19 mouse cellular contexts compared by ENCODE assay signal in genomic region chr16:91320191-91320590, GRCm38 (mm10). TPM values are rescaled to one million over a fixed set of nuclear protein-coding genes. Genes with fewer than 3 reads are reported as not detected.
DNase-seq lines count a peak whose midpoint lies in the region; ATAC-seq and TF ChIP-seq lines count a peak whose summit lies in the region.
"Had no signal": no experiment of that assay in that cellular context is flagged by ENCODE, and none has a peak within 500 bp of the region (broad histone marks: within the 10 kb centered on the region; RNA-seq: fewer than 3 reads in every experiment).

No protein-coding gene starts in this region.

- no peak for TF ChIP-seq POLR2A in lung, adult 2 months (IDR thresholded peaks at IDR 0.05; ENCODE audit: borderline replicate concordance, extremely low read depth, low read depth, low read length)

- peak overlapping the region; percentile 32 for H3K4me2 ChIP-seq in limb, embryonic 12.5 days
- H3K4me2 ChIP-seq in forebrain, embryonic 11.5 days (ENCODE audit: low read depth, low read length, severe bottlenecking) = peak overlapping the region; percentile 29; the same call in 1 of the 2 replicates
- H3K4me2 ChIP-seq in hindbrain, embryonic 15.5 days = peak overlapping the region; percentile 51
- H3K4me2 ChIP-seq in midbrain, postnatal 0 days (ENCODE audit: low read depth, low read length, poor library complexity, severe bottlenecking) = peak overlapping the region; percentile 28; the same call in 1 of the 2 replicates

- 60% methylated on average over 10 of the region's 10 CpGs for WGBS in limb, embryonic 12.5 days
- 62% methylated on average over 10 of the region's 10 CpGs for WGBS in limb, embryonic 10.5 days
- 70% methylated on average over 10 of the region's 10 CpGs for WGBS in forebrain, embryonic 11.5 days
- 66% methylated on average over 10 of the region's 10 CpGs for WGBS in hindbrain, embryonic 15.5 days
- 65% methylated on average over 10 of the region's 10 CpGs for WGBS in midbrain, postnatal 0 days
- 50% methylated on average over 10 of the region's 10 CpGs for WGBS in lung, adult 2 months

- no peaks in the 10 kb centered on the region for H3K36me3 ChIP-seq in limb, embryonic 12.5 days
- H3K36me3 ChIP-seq in limb, embryonic 10.5 days = no peaks in the 10 kb centered on the region
- no peaks in the 10 kb centered on the region for H3K36me3 ChIP-seq in forebrain, embryonic 11.5 days (ENCODE audit: control insufficient read depth, insufficient read depth, low read length)
- no peaks in the 10 kb centered on the region for H3K36me3 ChIP-seq in hindbrain, embryonic 15.5 days
- H3K36me3 ChIP-seq in midbrain, postnatal 0 days (ENCODE audit: insufficient read depth, low read length) = no peaks in the 10 kb centered on the region
- H3K36me3 ChIP-seq: limb, embryonic 15.5 days had no signal

- H3K27me3 ChIP-seq in limb, embryonic 12.5 days = peaks cover 43% of the 10 kb centered on the region
- H3K27me3 ChIP-seq in limb, embryonic 10.5 days (ENCODE audit: low read depth, poor library complexity, severe bottlenecking) = peaks cover 35% of the 10 kb centered on the region
- H3K27me3 ChIP-seq in forebrain, embryonic 11.5 days (ENCODE audit: control insufficient read depth, insufficient read depth, low read length) = peaks cover 7% of the 10 kb centered on the region
- peaks cover 41% of the 10 kb centered on the region for H3K27me3 ChIP-seq in hindbrain, embryonic 15.5 days
- peaks cover 9% of the 10 kb centered on the region for H3K27me3 ChIP-seq in midbrain, postnatal 0 days (ENCODE audit: insufficient read depth, low read length)

- no peak overlapping the region for H3K4me3 ChIP-seq in limb, embryonic 12.5 days (replicated peaks)
- no peak overlapping the region for H3K4me3 ChIP-seq in limb, embryonic 10.5 days
- H3K4me3 ChIP-seq in forebrain, embryonic 11.5 days (ENCODE audit: low read depth, low read length) = no peak overlapping the region
- no peak overlapping the region for H3K4me3 ChIP-seq in hindbrain, embryonic 15.5 days
- H3K4me3 ChIP-seq in midbrain, postnatal 0 days (ENCODE audit: low read depth, low read length) = no peak overlapping the region
- H3K4me3 ChIP-seq in lung, adult 2 months (replicated peaks; ENCODE audit: extremely low read depth, low read depth, low read length) = no peak overlapping the region
- H3K4me3 ChIP-seq: erythroblast, embryonic 14.5 days had no signal

- H3K9me3 ChIP-seq in limb, embryonic 12.5 days = no peaks in the 10 kb centered on the region
- no peaks in the 10 kb centered on the region for H3K9me3 ChIP-seq in limb, embryonic 10.5 days (replicated peaks)
- no peaks in the 10 kb centered on the region for H3K9me3 ChIP-seq in forebrain, embryonic 11.5 days (ENCODE audit: control insufficient read depth, low read length)
- H3K9me3 ChIP-seq in hindbrain, embryonic 15.5 days = no peaks in the 10 kb centered on the region
- no peaks in the 10 kb centered on the region for H3K9me3 ChIP-seq in midbrain, postnatal 0 days (ENCODE audit: low read length)
- H3K9me3 ChIP-seq: limb, embryonic 15.5 days had no signal

- no peak overlapping the region for H3K9ac ChIP-seq in limb, embryonic 12.5 days (replicated peaks)
- H3K9ac ChIP-seq in forebrain, embryonic 11.5 days (ENCODE audit: low read length) = no peak overlapping the region
- H3K9ac ChIP-seq in hindbrain, embryonic 15.5 days = no peak overlapping the region
- H3K9ac ChIP-seq in midbrain, postnatal 0 days (replicated peaks; ENCODE audit: low read length, poor library complexity, severe bottlenecking) = no peak overlapping the region
- H3K9ac ChIP-seq: limb, embryonic 15.5 days had no signal

- ATAC-seq in limb, embryonic 12.5 days (ENCODE audit: insufficient number of reproducible peaks, insufficient read depth, low FRiP score, low TSS enrichment, low read depth) = no peak
- ATAC-seq in forebrain, embryonic 11.5 days (replicated peaks; ENCODE audit: low FRiP score) = peak; percentile 51
- ATAC-seq in hindbrain, embryonic 15.5 days (ENCODE audit: low FRiP score, low read depth) = peak; percentile 54; the same call in 1 of the 2 replicates
- no peak for ATAC-seq in midbrain, postnatal 0 days (ENCODE audit: low FRiP score)
- ATAC-seq: intestine, postnatal 0 days; lung, postnatal 0 days had no signal

- peaks cover 12% of the 10 kb centered on the region for H3K4me1 ChIP-seq in limb, embryonic 12.5 days (replicated peaks)
- peaks cover 13% of the 10 kb centered on the region for H3K4me1 ChIP-seq in limb, embryonic 10.5 days
- peaks cover 13% of the 10 kb centered on the region for H3K4me1 ChIP-seq in forebrain, embryonic 11.5 days (replicated peaks; ENCODE audit: control insufficient read depth, insufficient read depth, low read length)
- H3K4me1 ChIP-seq in hindbrain, embryonic 15.5 days (replicated peaks) = peaks cover 16% of the 10 kb centered on the region
- no peaks in the 10 kb centered on the region for H3K4me1 ChIP-seq in midbrain, postnatal 0 days (ENCODE audit: insufficient read depth, low read length)
- H3K4me1 ChIP-seq in lung, adult 2 months (ENCODE audit: control insufficient read depth, insufficient read depth, low read length) = no peaks in the 10 kb centered on the region

- DNase-seq in limb, embryonic 10.5 days (ENCODE audit: low spot score) = no peak
- no peak for DNase-seq in forebrain, embryonic 11.5 days (ENCODE audit: low spot score)
- DNase-seq in midbrain, postnatal 0 days (ENCODE audit: low spot score) = no peak
- DNase-seq in right cerebral cortex, postnatal 36 days (ENCODE audit: low spot score in 2 of 2) = no peak
- DNase-seq in retina, postnatal 1 day = no peak
- no peak for DNase-seq in lung, adult 2 months
- DNase-seq: adrenal gland, adult 8-10 months; heart, adult 11 months; heart, postnatal 14 days; kidney, postnatal 14 days; thymus, postnatal 14 days had no signal

- TF ChIP-seq CTCF in midbrain, postnatal 0 days (IDR thresholded peaks at IDR 0.05) = no peak
- no peak for TF ChIP-seq CTCF in lung, adult 2 months (IDR thresholded peaks at IDR 0.05; ENCODE audit: insufficient read depth, low read length)

- no peak overlapping the region for H3K27ac ChIP-seq in limb, embryonic 12.5 days
- no peak overlapping the region for H3K27ac ChIP-seq in limb, embryonic 10.5 days
- no peak overlapping the region for H3K27ac ChIP-seq in forebrain, embryonic 11.5 days (ENCODE audit: low read depth, low read length)
- no peak overlapping the region for H3K27ac ChIP-seq in hindbrain, embryonic 15.5 days (replicated peaks)
- no peak overlapping the region for H3K27ac ChIP-seq in midbrain, postnatal 0 days (ENCODE audit: low read depth, low read length)
- H3K27ac ChIP-seq: limb, embryonic 15.5 days had no signal

RNA-seq across cellular contexts. Expression of gene Olig1, which starts 50.6 kb away (rescaled TPM):
- 0.09 TPM in 1 of 2 replicates, not detected in the other for polyA plus RNA-seq in limb, embryonic 12.5 days (2016; fragmentation: Nextera tagmentation; extraction: Ambion mirVana)
- polyA plus RNA-seq in limb, embryonic 10.5 days (2016; fragmentation: Nextera tagmentation; extraction: Ambion mirVana) = not detected in 2 replicates
- 9.0 and 12.3 TPM in 2 replicates for polyA plus RNA-seq in forebrain, embryonic 11.5 days (2014; fragmentation: Nextera tagmentation; extraction: Ambion mirVana)
- 121 and 136 TPM in 2 replicates for polyA plus RNA-seq in hindbrain, embryonic 15.5 days (2015; fragmentation: Nextera tagmentation; extraction: Ambion mirVana)
- total RNA-seq in midbrain, postnatal 0 days (2014; rRNA removed) = 153 and 196 TPM in 2 replicates
- 167 and 180 TPM in 2 replicates for polyA plus RNA-seq in midbrain, postnatal 0 days (2015; fragmentation: Nextera tagmentation; extraction: Ambion mirVana)
- 0.05 and 0.25 TPM in 2 replicates for polyA plus RNA-seq in lung, adult 2 months (2012; rRNA removed)
- total RNA-seq: heart, postnatal 14 days; monocyte, adult 5-6 weeks had no signal
- polyA plus RNA-seq: erythroblast, embryonic 14.5 days; intestine, postnatal 0 days; lung, postnatal 0 days; stomach, embryonic 14.5 days had no signal

RNA-seq across cellular contexts. Expression of gene Ifnar2, which starts 52.4 kb away (rescaled TPM):
- 41.0 and 43.6 TPM in 2 replicates for polyA plus RNA-seq in limb, embryonic 12.5 days (2016; fragmentation: Nextera tagmentation; extraction: Ambion mirVana)
- polyA plus RNA-seq in limb, embryonic 10.5 days (2016; fragmentation: Nextera tagmentation; extraction: Ambion mirVana) = 33.0 and 35.3 TPM in 2 replicates
- 29.6 and 32.3 TPM in 2 replicates for polyA plus RNA-seq in forebrain, embryonic 11.5 days (2014; fragmentation: Nextera tagmentation; extraction: Ambion mirVana)
- polyA plus RNA-seq in hindbrain, embryonic 15.5 days (2015; fragmentation: Nextera tagmentation; extraction: Ambion mirVana) = 37.1 and 39.5 TPM in 2 replicates
- total RNA-seq in midbrain, postnatal 0 days (2014; rRNA removed) = 32.2 and 33.5 TPM in 2 replicates
- 40.1 and 47.5 TPM in 2 replicates for polyA plus RNA-seq in midbrain, postnatal 0 days (2015; fragmentation: Nextera tagmentation; extraction: Ambion mirVana)
- polyA plus RNA-seq in lung, adult 2 months (2012; rRNA removed) = 91.2 and 96.3 TPM in 2 replicates

Comparison
In these comparisons a context has a peak if more than half of its experiments do, and no peak if none do; other contexts are left out.
1. ATAC-seq: peak in forebrain, embryonic 11.5 days (single experiment) and hindbrain, embryonic 15.5 days (single experiment); none in limb, embryonic 12.5 days (single experiment) and midbrain, postnatal 0 days (single experiment).
2. Peak in every context shown above with its lines, with median percentiles within 50 percentile points of each other: H3K4me2 ChIP-seq.